Mouse (Mus musculus) megakaryocyte, embryonic 14.5 days (primary cell): ENCODE results near the gene Bin2.

Experiments
- FLI1 ChIP-seq: IDR thresholded peaks from 2 replicates; pipeline ENCODE4 v1.6.1; 2012; ENCODE audit warnings: low read length, inconsistent platforms, mixed read lengths
- GATA1 ChIP-seq: IDR thresholded peaks from 3 replicates; pipeline ENCODE4 v1.6.1; 2012; ENCODE audit warnings: mixed read lengths, low read length, inconsistent platforms, borderline replicate concordance

DNA sequence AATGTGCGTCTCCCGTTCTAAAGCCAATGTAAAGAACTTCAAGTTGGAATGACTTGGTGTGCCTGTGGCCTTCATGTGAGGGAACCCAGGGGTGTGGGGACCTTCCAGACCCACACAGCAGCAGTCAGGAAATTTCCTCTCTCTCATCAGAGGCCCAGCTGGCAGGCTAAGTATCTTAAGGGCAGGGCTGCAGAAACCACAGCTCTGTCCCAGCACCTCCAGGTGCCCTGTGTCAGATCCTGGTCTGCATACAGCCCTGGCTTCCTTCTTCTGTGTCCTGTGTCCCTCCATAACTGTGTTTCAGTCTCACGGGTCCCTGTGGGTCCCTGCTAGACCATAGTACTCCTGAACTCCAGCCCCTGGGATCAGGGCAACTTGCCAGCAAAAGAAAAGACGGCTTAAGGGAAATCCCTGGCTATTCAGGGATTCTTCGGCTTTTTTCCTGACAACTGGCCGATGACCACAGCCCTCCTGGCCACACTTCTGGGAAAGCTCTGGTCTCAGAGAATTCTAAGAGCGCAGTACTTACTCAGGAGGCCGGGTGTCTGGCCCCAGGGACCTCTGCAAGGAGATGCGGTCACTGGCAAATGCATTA is 46.1 kb upstream of the Bin2 start:
- TF ChIP-seq GATA1 (no peak), FLI1 (no peak)
